Mouse (Mus musculus): ENCODE results near the gene Edem2.

Edem2 gene

DNA sequence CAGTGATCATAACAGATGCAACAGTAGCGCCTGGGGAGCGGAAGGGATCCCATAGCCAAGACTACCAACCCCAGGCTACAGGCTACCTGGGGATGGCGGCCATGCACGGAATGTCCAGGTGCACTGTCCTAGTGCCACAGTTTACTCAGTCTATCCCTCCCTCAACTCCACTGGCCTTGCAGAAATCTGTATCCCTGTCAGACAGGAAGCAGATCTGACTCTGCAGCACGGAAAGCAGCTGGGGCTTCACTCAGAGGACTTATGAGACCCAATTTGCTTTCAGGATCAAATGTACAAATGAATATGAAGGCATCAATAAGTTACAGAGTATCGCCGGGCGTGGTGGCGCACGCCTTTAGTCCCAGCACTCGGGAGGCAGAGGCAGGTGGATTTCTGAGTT is 41.5 kb downstream of the Edem2 start:
- no peak for DNase-seq (ENCODE audit: low read depth, low spot score)

DNA sequence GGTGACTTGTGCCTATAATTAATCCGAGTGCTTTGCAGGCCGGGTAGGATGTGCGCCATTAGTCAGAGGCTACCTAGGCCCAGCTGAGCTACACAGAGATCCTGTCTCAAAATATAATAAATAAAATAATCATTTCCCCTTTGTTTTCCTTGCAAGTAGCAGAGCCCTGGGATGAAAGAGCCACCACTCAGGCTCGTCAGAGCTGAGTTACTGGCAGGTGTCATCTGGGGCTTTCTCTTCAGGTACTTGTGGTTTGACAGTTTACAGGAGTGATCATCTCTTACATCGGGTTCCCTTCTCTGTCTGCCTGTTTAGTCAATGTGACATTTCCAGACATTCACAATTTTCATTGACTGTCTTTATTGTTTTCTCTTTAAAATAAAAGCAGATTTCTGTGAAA is 42.7 kb downstream of the Edem2 start:
- no peak for DNase-seq (ENCODE audit: low read depth, low spot score)

DNA sequence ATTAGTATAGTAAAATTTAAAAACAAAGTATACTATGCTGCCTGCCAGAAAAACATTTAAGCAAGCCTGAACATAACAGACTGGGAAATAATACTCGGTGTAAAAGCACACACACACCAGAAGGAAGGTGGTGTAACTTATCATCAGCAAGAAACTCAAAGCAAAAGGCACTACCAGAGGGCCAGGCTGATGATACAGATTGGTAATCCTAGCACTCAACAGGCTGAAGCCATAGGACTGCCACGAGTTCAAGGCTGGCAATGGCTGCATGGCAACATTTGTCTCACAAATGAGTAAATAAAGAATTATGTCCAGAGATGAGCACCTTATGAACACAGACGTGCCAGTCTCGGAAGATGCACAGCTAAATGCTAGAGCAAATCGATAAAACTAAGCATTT is 45.5 kb downstream of the Edem2 start:
- no peak for DNase-seq (ENCODE audit: low read depth, low spot score)

DNA sequence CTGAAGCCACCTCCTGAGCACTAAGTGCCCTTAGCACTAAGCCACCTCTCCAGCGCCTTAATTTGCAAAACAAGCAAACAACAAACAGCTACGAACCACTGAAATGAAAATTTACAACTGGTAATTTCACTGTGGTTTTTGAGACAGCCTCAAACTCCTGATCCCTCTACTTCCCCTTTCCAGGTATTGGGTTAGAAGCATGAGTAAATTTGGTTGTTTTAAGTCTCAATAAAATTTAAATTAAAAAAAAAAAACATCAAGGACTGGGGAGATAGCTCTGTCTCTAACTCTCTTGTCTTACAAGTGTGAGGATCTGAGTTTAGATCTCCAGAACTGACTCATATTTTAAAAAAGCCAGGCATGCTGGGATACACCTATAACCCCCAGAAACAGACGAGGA is 46.1 kb downstream of the Edem2 start:
- DNase-seq (ENCODE audit: low read depth, low spot score) = no peak

DNA sequence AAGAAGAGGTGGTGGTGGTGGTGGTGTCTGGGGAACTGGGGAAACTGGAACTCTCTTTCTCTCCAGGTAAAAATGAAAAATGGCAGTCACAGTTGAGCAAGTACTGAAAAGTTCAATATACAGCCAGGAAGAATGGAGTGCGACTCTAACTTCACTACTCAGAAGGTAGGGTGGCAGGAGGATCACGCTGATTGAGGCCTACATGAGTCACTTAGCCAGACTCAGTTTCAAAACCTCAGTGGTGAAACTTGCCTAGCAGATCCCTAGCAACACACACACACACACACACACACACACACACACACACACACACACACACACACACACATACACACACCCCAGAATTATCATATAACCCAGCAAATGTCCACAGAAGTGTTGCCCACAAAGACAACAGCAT is 47.4 kb downstream of the Edem2 start:
- no peak for DNase-seq (ENCODE audit: low read depth, low spot score)

DNA sequence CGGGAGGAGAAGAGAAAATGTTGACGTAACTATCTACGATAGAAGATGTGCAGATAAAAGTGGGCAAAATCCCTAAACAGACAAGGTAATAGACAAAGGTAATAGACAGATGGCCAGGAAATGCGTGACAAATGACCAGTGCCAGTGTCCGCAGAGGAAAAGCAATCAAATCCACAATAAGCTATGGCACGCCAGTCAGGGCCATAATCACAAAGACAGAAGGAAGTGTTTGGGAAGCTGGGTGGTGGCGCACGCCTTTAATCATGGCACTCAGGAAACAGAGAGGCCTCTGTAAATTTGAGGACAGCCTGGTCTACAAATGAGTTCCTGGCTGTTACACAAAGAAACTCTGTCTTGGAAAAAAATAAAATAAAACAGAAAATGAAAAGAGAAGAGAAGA is 48.1 kb downstream of the Edem2 start:
- DNase-seq (ENCODE audit: low read depth, low spot score) = no peak

DNA sequence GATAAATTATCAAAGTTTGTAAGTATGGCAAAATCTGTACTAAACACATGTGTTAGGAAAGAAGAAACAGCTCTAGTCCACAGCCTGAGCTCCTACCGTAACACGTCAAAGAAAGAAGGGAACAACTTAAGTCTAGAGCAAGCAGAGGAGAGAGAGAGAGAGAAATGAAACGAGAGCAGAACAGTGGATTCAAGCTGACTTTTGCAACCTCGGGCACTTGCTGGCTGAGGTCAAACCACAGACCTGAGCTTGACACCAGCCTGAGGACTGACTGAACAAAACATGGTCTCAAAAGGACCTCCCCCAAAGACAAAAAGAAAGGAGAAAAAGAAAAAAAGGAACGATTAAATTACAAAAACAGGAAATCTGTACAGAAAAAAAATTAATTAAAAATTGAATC is 48.7 kb downstream of the Edem2 start:
- DNase-seq (ENCODE audit: low read depth, low spot score) = no peak

DNA sequence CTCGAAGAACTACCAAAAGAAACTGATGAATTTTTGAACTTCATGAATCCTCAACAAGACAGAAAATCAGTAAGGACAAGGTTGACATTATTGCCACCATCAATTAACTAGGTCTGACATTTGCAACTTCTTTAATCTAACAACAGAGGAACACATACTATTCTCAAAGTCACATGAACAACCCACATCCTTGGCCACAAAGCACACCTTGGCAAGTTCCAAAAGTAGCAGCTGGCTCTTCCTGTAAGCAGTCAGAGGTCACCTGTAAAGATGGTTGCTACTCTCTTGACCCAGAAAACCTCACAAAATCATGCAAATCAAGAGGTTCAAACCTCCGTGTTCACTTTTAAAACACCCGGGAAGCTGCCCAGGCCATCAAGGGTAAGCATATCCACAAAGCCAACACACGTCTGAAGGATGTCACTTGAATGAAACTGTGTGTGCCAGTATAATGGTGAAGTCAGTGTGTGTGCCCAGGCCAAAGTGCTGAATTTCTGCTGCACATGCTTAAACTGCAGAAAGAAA is 49.6 kb downstream of the Edem2 start:
- DNase-seq (ENCODE audit: low read depth, low spot score) = no peak

DNA sequence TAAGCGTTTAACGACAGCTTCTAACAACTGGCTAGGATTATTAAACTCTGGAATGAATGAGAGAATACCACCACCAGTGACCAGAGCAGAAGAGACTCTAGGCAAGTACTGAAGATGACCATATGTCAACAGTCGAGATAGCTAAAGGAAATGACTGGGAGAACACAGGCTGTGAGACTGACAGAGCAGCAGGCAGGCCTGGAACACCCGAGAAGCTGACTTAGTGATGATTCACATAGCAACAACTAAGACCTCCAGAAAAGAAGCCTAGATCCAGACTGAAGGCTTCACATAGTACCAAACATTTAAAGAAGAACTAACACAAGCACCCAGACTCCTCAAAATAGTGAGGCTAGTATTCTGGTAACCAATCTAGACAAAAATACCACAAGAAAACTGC is 54.2 kb downstream of the Edem2 start:
- DNase-seq (ENCODE audit: low read depth, low spot score) = no peak

DNA sequence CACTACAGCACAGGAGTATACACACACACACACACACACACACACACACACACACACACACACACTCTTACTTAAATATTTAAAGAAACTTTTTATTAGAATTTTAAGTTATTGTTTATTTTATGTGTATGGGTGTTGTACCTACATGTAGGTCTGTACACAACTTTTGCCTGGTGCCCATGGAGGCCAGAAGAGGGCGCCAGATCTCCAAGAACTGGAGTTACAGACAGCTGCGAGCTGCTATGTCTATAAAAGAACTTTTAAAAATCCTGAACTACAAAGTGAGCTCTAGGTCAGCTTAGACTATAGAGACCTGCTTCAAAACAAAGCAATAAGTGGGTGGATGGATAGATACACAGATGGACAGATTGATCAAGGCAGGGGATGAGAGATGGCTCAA is 55.7 kb downstream of the Edem2 start:
- no peak for DNase-seq (ENCODE audit: low read depth, low spot score)

DNA sequence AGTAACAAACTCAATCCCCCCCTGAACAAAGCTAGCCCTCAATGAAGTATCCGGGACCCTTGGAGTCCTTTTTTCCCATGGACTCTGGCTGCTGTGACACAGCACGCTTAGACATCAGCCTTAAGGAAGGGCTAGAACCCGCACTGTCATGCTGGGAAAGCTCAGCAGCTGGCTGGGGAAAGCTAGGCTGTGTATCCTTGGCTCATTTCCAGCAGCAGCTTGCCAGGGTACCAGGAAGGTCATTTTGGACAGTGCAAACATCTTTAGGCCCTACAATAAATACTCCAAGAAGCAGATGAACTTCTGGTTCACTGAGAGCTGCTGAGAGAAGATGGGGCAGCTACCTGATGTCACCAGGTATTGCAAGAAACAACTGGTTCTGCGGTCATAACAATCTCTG is 58.0 kb downstream of the Edem2 start:
- DNase-seq (ENCODE audit: low read depth, low spot score) = no peak

DNA sequence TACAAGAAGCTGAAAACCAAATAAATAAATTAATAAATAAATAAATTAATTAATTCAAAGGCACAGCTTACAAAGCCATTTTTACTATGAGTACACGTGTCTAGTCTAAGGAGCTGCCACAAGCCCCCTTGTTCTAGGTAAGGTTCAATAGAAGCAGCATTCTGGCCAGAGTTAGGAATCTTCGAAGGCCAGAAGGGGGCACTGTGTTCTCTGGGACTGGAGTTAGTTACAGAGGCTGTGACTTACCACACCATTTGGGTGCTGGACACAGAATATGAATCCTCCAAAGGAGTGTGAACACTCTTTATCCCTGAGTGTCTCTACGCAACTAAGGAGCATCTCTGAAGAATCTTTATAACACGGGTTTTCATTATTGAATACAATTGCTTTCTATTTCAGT is 60.8 kb downstream of the Edem2 start:
- no peak for DNase-seq (ENCODE audit: low read depth, low spot score)

DNA sequence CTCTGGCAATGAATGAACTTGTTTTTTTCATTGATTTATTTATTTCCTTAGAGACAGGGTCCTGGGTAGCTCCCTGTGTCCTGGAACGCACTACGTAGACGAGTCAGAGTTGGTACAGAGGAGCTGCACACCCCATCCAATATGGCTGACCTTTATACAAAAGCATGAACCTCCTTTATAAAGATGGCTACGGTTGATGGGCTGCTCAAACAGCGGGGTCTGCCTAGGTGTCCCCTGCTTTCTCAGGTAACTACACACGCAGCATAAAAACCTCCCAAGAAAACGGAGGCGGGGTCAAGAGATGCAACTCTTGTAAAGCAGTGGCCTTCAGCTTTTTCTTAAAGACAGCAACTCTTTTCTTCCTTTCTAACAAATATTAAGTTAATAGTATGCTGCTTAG is 61.4 kb downstream of the Edem2 start:
- DNase-seq (ENCODE audit: low read depth, low spot score) = no peak

DNA sequence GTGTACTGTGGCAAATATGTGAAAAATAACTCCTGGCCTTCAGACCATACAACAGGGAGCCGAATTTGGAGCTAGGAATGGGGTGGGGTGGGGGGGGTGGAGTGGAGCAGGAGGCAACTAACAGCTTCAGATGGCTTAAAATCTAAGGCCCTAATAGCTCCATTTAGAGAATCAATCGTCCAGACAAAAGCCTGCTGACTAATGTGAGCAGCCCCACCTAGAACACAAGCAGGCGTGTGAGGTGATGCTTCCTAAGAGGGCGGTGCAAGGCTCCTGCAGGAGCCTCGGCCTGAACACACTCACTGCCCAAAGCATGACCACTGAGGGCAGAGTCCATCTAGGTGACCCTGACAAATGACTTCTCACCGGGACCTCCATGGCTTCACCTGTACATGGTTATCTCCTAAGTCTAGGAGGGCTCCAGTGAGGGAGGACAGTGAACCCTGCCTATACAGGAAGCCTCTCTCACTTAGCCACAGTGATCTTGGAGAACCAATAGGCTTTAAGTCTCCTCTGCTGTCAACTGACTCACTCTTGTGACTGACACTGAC is 65.3 kb downstream of the Edem2 start:
- DNase-seq (ENCODE audit: low read depth, low spot score) = no peak

DNA sequence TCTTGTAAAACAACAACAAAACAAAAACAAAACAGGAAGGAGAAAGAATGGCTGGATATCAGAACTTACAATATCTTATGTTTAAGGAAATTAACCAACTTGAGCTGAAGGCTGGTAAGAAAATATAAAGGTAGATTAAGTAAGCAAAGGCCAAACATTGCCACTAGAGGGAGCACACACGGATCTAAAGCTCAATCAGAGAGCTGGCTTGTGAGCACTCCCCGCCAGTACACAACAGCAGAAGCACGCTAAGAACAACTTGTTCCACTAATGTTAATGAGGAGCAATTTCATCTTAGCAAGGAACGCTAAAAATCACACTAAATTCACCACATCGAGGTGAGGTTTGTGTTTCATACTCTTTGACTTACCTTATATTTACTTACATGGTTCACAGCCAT is 66.2 kb downstream of the Edem2 start:
- DNase-seq (ENCODE audit: low read depth, low spot score) = peak; percentile 42

DNA sequence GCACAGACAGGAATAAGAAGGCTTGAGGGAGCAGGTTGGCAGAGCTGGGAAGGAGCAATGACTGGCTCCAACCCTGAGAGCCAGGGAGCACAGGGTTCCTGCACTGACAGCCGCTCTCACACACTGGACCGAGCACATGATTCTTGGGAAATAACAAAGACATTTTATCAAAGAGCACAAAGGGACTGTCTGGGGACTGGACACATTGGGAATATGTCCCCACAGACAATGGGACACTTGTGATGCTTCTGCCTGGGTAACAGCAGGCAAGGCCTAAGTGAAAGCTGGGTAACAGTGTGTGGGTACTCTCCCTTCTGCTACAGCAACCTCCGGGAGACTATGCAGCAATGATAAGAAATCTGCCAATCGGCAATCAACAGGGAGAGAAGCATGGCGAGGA is 66.9 kb downstream of the Edem2 start:
- no peak for DNase-seq (ENCODE audit: low read depth, low spot score)

DNA sequence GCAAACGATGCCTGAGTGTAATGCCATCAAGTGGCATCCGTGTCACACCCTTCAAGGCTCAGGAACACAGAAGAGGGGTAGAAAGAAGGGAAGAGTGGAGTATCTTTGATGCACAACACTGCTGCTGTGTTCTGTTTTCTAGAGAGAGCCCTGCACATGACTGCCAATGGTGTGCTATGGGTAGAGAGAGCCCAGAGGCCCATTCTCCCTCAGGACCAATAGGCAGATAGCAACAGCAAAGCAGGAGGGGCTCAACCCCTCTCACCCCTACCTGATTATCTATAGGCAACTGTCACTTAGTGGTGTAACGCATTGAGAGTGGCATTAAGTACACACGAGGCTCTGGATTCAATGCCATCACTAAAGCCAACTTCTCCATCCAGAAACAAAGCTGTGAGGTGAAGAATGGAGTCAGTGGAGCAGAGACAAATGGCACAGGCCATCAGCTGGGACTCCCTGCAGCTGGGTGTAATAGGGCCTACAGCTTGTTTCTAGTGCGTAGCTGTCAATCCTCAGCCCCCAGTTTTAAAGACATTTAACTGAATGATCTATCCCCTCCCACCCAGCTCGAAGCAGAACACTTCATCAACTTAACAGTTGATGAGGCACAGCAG is 73.4 kb downstream of the Edem2 start:
- no peak for DNase-seq (ENCODE audit: low read depth, low spot score)

DNA sequence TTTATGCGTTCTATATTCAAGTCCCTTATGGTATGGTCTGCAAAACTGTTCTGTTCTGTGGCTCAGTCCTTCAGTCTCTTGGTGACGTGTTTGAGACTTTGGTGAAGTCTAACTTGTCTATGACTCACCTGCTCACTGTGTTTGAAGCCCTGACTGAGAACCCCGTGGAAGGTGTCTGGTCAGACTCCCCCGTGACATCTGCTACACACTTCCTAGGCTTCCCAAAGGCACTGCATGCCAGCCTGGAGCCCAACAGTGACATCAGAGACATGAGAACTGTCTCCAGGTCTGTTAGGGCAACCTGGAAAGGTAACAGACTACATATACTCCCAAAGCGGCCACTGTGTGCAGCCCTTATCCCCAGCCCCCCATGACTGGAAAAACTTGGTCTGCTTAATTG is 76.7 kb downstream of the Edem2 start:
- DNase-seq (ENCODE audit: low read depth, low spot score) = no peak
